Mouse (Mus musculus) midbrain, embryonic 14.5 days (tissue): ENCODE measurements at regions not wholly inside any gene's neighbourhood (a gene's known extent, or its start where the extent isn't known, plus 50 kb on each side); places are given as distances from the start of the nearest gene placed in this dataset.

Experiments used
- ATAC-seq: fragments of 200-750 bp; cut with Nextera tagmentation; 2 replicates; pipeline ENCODE4 v1.8.0; 2017; ENCODE audit warnings: moderate number of reproducible peaks, moderate library complexity; ENCODE audit not compliant: low FRiP score, low TSS enrichment
- DNase-seq: peaks from one replicate; pipeline ENCODE4 v3.0.0-alpha.2; 2015
- H3K27ac ChIP-seq: fragments of 300-500 bp; sonication (generic); replicated peaks from 2 replicates; pipeline ENCODE4 v1.5.1; 2014; ENCODE audit warnings: mild to moderate bottlenecking, low read depth, low read length, moderate library complexity
- H3K27me3 ChIP-seq: fragments of 300-500 bp; sonication (generic); 2 replicates; pipeline ENCODE4 v1.6.1; 2014; ENCODE audit warnings: low read length, control low read depth, mixed read lengths; ENCODE audit not compliant: control insufficient read depth, insufficient read depth
- H3K36me3 ChIP-seq: fragments of 300-500 bp; sonication (generic); 2 replicates; pipeline ENCODE4 v1.6.1; 2014; ENCODE audit warnings: low read length, control low read depth; ENCODE audit not compliant: control insufficient read depth, insufficient read depth
- H3K4me1 ChIP-seq: fragments of 300-500 bp; sonication (generic); 2 replicates; pipeline ENCODE4 v1.6.1; 2014; ENCODE audit warnings: mild to moderate bottlenecking, antibody characterized with exemption, low read length, control low read depth; ENCODE audit not compliant: control insufficient read depth, insufficient read depth
- H3K4me2 ChIP-seq: fragments of 300-500 bp; sonication (generic); 2 replicates; pipeline ENCODE4 v1.6.1; 2014; ENCODE audit warnings: mild to moderate bottlenecking, low read length, moderate library complexity
- H3K4me3 ChIP-seq: fragments of 300-500 bp; sonication (generic); replicated peaks from 2 replicates; pipeline ENCODE4 v1.5.1; 2014; ENCODE audit warnings: low read depth, low read length
- H3K9ac ChIP-seq: fragments of 300-500 bp; sonication (generic); replicated peaks from 2 replicates; pipeline ENCODE4 v1.6.1; 2014; ENCODE audit warnings: mild to moderate bottlenecking, low read length, moderate library complexity
- H3K9me3 ChIP-seq: fragments of 300-500 bp; sonication (generic); 2 replicates; pipeline ENCODE4 v1.6.1; 2016; ENCODE audit warnings: low read length, control low read depth, mixed read lengths; ENCODE audit not compliant: control insufficient read depth
- WGBS: fragments of 180-500 bp; shearing (Covaris S2); extraction: QIAGEN DNeasy Blood & Tissue Kit; methylation state at CpG from one replicate; pipeline ENCODE4 v1.1.7; 2014; 5-methylcytosine and 5-hydroxymethylcytosine counted together

GRCm38 (mm10) chr3:39264671-39265430 is 378.1 kb downstream of the Fat4 start:
- DNase-seq: no peak
- Histone ChIP-seq H3K4me2 (no peak overlapping the region), H3K27me3 (no peaks in the 10 kb centered on the region), H3K4me3 (no peak overlapping the region), H3K9ac (no peak overlapping the region), H3K27ac (no peak overlapping the region), H3K36me3 (no peaks in the 10 kb centered on the region), H3K4me1 (no peaks in the 10 kb centered on the region), H3K9me3 (no peaks in the 10 kb centered on the region)
- WGBS: 91% methylated on average over 2 of the region's 2 CpGs
- no peak for ATAC-seq

GRCm38 (mm10) chr3:39265606-39266005 is 378.9 kb downstream of the Fat4 start:
- no peaks in the 10 kb centered on the region for H3K9me3 ChIP-seq
- no peak for ATAC-seq
- no peaks in the 10 kb centered on the region for H3K36me3 ChIP-seq
- WGBS: 96% methylated on average over 1 of the region's 1 CpGs
- H3K4me3 ChIP-seq: no peak overlapping the region
- no peak overlapping the region for H3K4me2 ChIP-seq
- H3K27ac ChIP-seq: no peak overlapping the region
- H3K9ac ChIP-seq: no peak overlapping the region
- no peaks in the 10 kb centered on the region for H3K27me3 ChIP-seq
- DNase-seq: no peak
- H3K4me1 ChIP-seq: no peaks in the 10 kb centered on the region

GRCm38 (mm10) chr3:39269388-39269787 is 382.6 kb downstream of the Fat4 start:
- Histone ChIP-seq H3K27me3 (no peaks in the 10 kb centered on the region), H3K4me3 (no peak overlapping the region), H3K36me3 (no peaks in the 10 kb centered on the region), H3K27ac (no peak overlapping the region), H3K4me1 (no peaks in the 10 kb centered on the region), H3K9me3 (no peaks in the 10 kb centered on the region), H3K9ac (no peak overlapping the region), H3K4me2 (no peak overlapping the region)
- WGBS: 79% methylated on average over 3 of the region's 3 CpGs
- no peak for ATAC-seq
- DNase-seq: no peak

- no peaks in the 10 kb centered on the region for H3K27me3 ChIP-seq
These were observed 385.9 kb downstream of the Fat4 start for GRCm38 (mm10) chr3:39272616-39273015.

GRCm38 (mm10) chr3:39276897-39277296 is 390.2 kb downstream of the Fat4 start:
- ATAC-seq (peak; percentile 47; the same call in 1 of the 2 replicates), DNase-seq (peak; percentile 18)
- no peak overlapping the region for H3K4me2 ChIP-seq
- H3K27me3 ChIP-seq: no peaks in the 10 kb centered on the region
- H3K9ac ChIP-seq: no peak overlapping the region
- H3K4me3 ChIP-seq: no peak overlapping the region
- H3K4me1 ChIP-seq: no peaks in the 10 kb centered on the region
- H3K27ac ChIP-seq: no peak overlapping the region
- 64% methylated on average over 4 of the region's 4 CpGs for WGBS
- H3K36me3 ChIP-seq: no peaks in the 10 kb centered on the region
- H3K9me3 ChIP-seq: no peaks in the 10 kb centered on the region

More at GRCm38 (mm10) chr3:39272616-39273015, 385.9 kb downstream of the Fat4 start:
- ATAC-seq (no peak), DNase-seq (no peak)
- Histone ChIP-seq H3K4me1 (no peaks in the 10 kb centered on the region), H3K27ac (no peak overlapping the region), H3K4me2 (no peak overlapping the region), H3K36me3 (no peaks in the 10 kb centered on the region), H3K9ac (no peak overlapping the region), H3K4me3 (no peak overlapping the region), H3K9me3 (no peaks in the 10 kb centered on the region)
- WGBS: 94% methylated on average over 1 of the region's 1 CpGs

- Histone ChIP-seq H3K4me1 (no peaks in the 10 kb centered on the region), H3K27ac (no peak overlapping the region), H3K4me2 (no peak overlapping the region), H3K27me3 (no peaks in the 10 kb centered on the region), H3K4me3 (no peak overlapping the region), H3K36me3 (no peaks in the 10 kb centered on the region), H3K9ac (no peak overlapping the region), H3K9me3 (no peaks in the 10 kb centered on the region)
- 87% methylated on average over 6 of the region's 6 CpGs for WGBS
- ATAC-seq: no peak; the same call in 1 of the 2 replicates
- DNase-seq: no peak
These were observed 390.6 kb downstream of the Fat4 start for GRCm38 (mm10) chr3:39277310-39277709.

- 94% methylated on average over 3 of the region's 3 CpGs for WGBS
- no peaks in the 10 kb centered on the region for H3K9me3 ChIP-seq
These were observed 408.5 kb downstream of the Fat4 start for GRCm38 (mm10) chr3:39295255-39295654.

GRCm38 (mm10) chr3:39296257-39296656 is 409.5 kb downstream of the Fat4 start:
- Histone ChIP-seq H3K4me3 (no peak overlapping the region), H3K4me1 (no peaks in the 10 kb centered on the region), H3K9me3 (no peaks in the 10 kb centered on the region), H3K27ac (no peak overlapping the region), H3K27me3 (no peaks in the 10 kb centered on the region), H3K36me3 (no peaks in the 10 kb centered on the region), H3K4me2 (no peak overlapping the region), H3K9ac (no peak overlapping the region)
- DNase-seq (no peak), ATAC-seq (no peak)
- WGBS: 90% methylated on average over 4 of the region's 4 CpGs

More at GRCm38 (mm10) chr3:39295255-39295654, 408.5 kb downstream of the Fat4 start:
- Histone ChIP-seq H3K27me3 (no peaks in the 10 kb centered on the region), H3K9ac (no peak overlapping the region), H3K4me3 (no peak overlapping the region), H3K36me3 (no peaks in the 10 kb centered on the region), H3K4me1 (no peaks in the 10 kb centered on the region), H3K4me2 (no peak overlapping the region), H3K27ac (no peak overlapping the region)
- no peak for DNase-seq
- no peak for ATAC-seq

- Histone ChIP-seq H3K4me1 (no peaks in the 10 kb centered on the region), H3K27ac (no peak overlapping the region), H3K4me3 (no peak overlapping the region), H3K4me2 (no peak overlapping the region), H3K9ac (no peak overlapping the region), H3K9me3 (no peaks in the 10 kb centered on the region), H3K27me3 (no peaks in the 10 kb centered on the region), H3K36me3 (no peaks in the 10 kb centered on the region)
- DNase-seq: peak; percentile 51
- 35% methylated on average over 1 of the region's 1 CpGs for WGBS
- no peak for ATAC-seq
These were observed 422.7 kb downstream of the Fat4 start for GRCm38 (mm10) chr3:39309487-39309886.
